ENCODE assay signal across 14 mouse cellular contexts in genomic region chr17:25979829-25980738, GRCm38 (mm10). TPM values are rescaled to one million over a fixed set of nuclear protein-coding genes. Genes with fewer than 3 reads are reported as not detected.
DNase-seq lines count a peak whose midpoint lies in the region; ATAC-seq and TF ChIP-seq lines count a peak whose summit lies in the region.
"Had no signal": no experiment of that assay in that cellular context is flagged by ENCODE, and none has a peak within 500 bp of the region (broad histone marks: within the 10 kb centered on the region; RNA-seq: fewer than 3 reads in every experiment).

No protein-coding gene starts in this region.

- intact Hi-C loops in gastrocnemius, postnatal 14 days (cut with DNase I; ENCODE audit: low total_unique reads): loop anchor here (5.0 kb wide), 1 partner anchor 38 kb away; the partner anchor contains the start of genes Nhlrc4 and Pigq

- no peaks in the 10 kb centered on the region for H3K27me3 ChIP-seq in intestine, postnatal 0 days (replicated peaks; ENCODE audit: control insufficient read depth, insufficient read depth, low read length)
- H3K27me3 ChIP-seq in liver, embryonic 16.5 days (ENCODE audit: control insufficient read depth, insufficient read depth, low read depth, low read length): no peaks in the 10 kb centered on the region
- H3K27me3 ChIP-seq: hindbrain, embryonic 15.5 days; midbrain, embryonic 15.5 days had no signal

- peak; percentile 62 for DNase-seq in kidney, adult 11 months
- DNase-seq in kidney, adult 18-20 months: no peak
- peak; percentile 56 for DNase-seq in cerebellum, adult 9-11 months
- no peak for DNase-seq in gastrocnemius, postnatal 14 days
- DNase-seq in adrenal gland, postnatal 10 days: no peak

- TF ChIP-seq CTCF in intestine, postnatal 0 days (IDR thresholded peaks at IDR 0.05; ENCODE audit: low read depth): no peak

- peak overlapping the region; percentile 47 for H3K4me2 ChIP-seq in intestine, postnatal 0 days (replicated peaks; ENCODE audit: low read depth)
- H3K4me2 ChIP-seq in liver, embryonic 16.5 days (ENCODE audit: low read depth, low read length): no peak overlapping the region
- H3K4me2 ChIP-seq: heart, embryonic 11.5 days; hindbrain, embryonic 15.5 days; midbrain, embryonic 15.5 days had no signal

- 67% methylated on average over 5 of the region's 5 CpGs for WGBS in intestine, postnatal 0 days
- WGBS in liver, embryonic 16.5 days (ENCODE audit: insufficient replicate concordance): 79% methylated on average over 5 of the region's 5 CpGs

- H3K9ac ChIP-seq in intestine, postnatal 0 days (ENCODE audit: low read depth, low read length): 0 out of 2 replicates have a peak overlapping the region, but pooled peaks have one; percentile 5
- H3K9ac ChIP-seq in liver, embryonic 16.5 days (ENCODE audit: low read depth, low read length): no peak overlapping the region
- H3K9ac ChIP-seq: hindbrain, embryonic 15.5 days; midbrain, embryonic 15.5 days had no signal

- ATAC-seq in intestine, postnatal 0 days: peak; percentile 79
- ATAC-seq in liver, embryonic 16.5 days (ENCODE audit: low read depth): peak; percentile 59
- ATAC-seq: midbrain, embryonic 15.5 days had no signal

- H3K4me3 ChIP-seq in intestine, postnatal 0 days (ENCODE audit: low read depth, low read length): no peak overlapping the region
- H3K4me3 ChIP-seq in liver, embryonic 16.5 days (ENCODE audit: low read depth, low read length): no peak overlapping the region
- H3K4me3 ChIP-seq: erythroblast, embryonic 14.5 days; hindbrain, embryonic 15.5 days; midbrain, embryonic 15.5 days had no signal

- H3K27ac ChIP-seq in intestine, postnatal 0 days (ENCODE audit: low read depth, low read length): peak overlapping the region; percentile 87
- H3K27ac ChIP-seq in liver, embryonic 16.5 days (ENCODE audit: low read length): no peak overlapping the region
- H3K27ac ChIP-seq: hindbrain, embryonic 15.5 days; midbrain, embryonic 15.5 days had no signal

- peaks cover 16% of the 10 kb centered on the region; the same call in 1 of the 2 replicates for H3K4me1 ChIP-seq in intestine, postnatal 0 days (replicated peaks; ENCODE audit: control insufficient read depth, insufficient read depth, low read length)
- H3K4me1 ChIP-seq in liver, embryonic 16.5 days (ENCODE audit: control insufficient read depth, low read depth, low read length): peaks cover 21% of the 10 kb centered on the region

- peaks cover 3% of the 10 kb centered on the region; the same call in 1 of the 2 replicates for H3K36me3 ChIP-seq in intestine, postnatal 0 days (ENCODE audit: control insufficient read depth, insufficient read depth)
- H3K36me3 ChIP-seq in liver, embryonic 16.5 days (ENCODE audit: control insufficient read depth, insufficient read depth): no peaks in the 10 kb centered on the region
- H3K36me3 ChIP-seq: hindbrain, embryonic 15.5 days; midbrain, embryonic 15.5 days had no signal

- no peaks in the 10 kb centered on the region for H3K9me3 ChIP-seq in intestine, postnatal 0 days (ENCODE audit: control insufficient read depth)
- no peaks in the 10 kb centered on the region for H3K9me3 ChIP-seq in liver, embryonic 16.5 days (replicated peaks; ENCODE audit: control insufficient read depth, low read length)
- H3K9me3 ChIP-seq: hindbrain, embryonic 15.5 days; midbrain, embryonic 15.5 days had no signal

RNA-seq across cellular contexts. Expression of gene Capn15, which starts 5.5 kb away (rescaled TPM):
- 29.5 and 37.4 TPM in 2 replicates for polyA plus RNA-seq in intestine, postnatal 0 days (2015; fragmentation: Nextera tagmentation; extraction: Ambion mirVana)
- 8.0 and 9.9 TPM in 2 replicates for polyA plus RNA-seq in liver, embryonic 16.5 days (2015; fragmentation: Nextera tagmentation; extraction: Ambion mirVana)
- total RNA-seq in gastrocnemius, postnatal 14 days (2021): 1 to 10 TPM; 4.3 to 5.9 TPM
- 10 to 100 TPM; 15.8 to 16.2 TPM for total RNA-seq in adrenal gland, postnatal 10 days (2021)

RNA-seq across cellular contexts. Expression of gene A930017K11Rik, which starts 27.7 kb away (rescaled TPM):
- 0.05 and 0.09 TPM in 2 replicates for polyA plus RNA-seq in intestine, postnatal 0 days (2015; fragmentation: Nextera tagmentation; extraction: Ambion mirVana)
- 0.13 and 0.16 TPM in 2 replicates for polyA plus RNA-seq in liver, embryonic 16.5 days (2015; fragmentation: Nextera tagmentation; extraction: Ambion mirVana)
- not detected for total RNA-seq in gastrocnemius, postnatal 14 days (2021)
- total RNA-seq in adrenal gland, postnatal 10 days (2021): not detected
- total RNA-seq: adrenal gland, adult 2 months had no signal

RNA-seq across cellular contexts. Expression of gene Nhlrc4, which starts 35.3 kb away (rescaled TPM):
- not detected in 2 replicates for polyA plus RNA-seq in intestine, postnatal 0 days (2015; fragmentation: Nextera tagmentation; extraction: Ambion mirVana)
- 6.8 and 7.8 TPM in 2 replicates for polyA plus RNA-seq in liver, embryonic 16.5 days (2015; fragmentation: Nextera tagmentation; extraction: Ambion mirVana)
- not detected for total RNA-seq in gastrocnemius, postnatal 14 days (2021)
- 1 to 10 TPM in 1 of 2 experiments, under 1 TPM in 1; 0.30 to 1.4 TPM for total RNA-seq in adrenal gland, postnatal 10 days (2021)
- total RNA-seq: adrenal gland, adult 2 months; layer of hippocampus, postnatal 14 days had no signal
- polyA plus RNA-seq: adrenal gland, adult 2 months; neural tube, embryonic 14.5 days had no signal

RNA-seq across cellular contexts. Expression of gene Pigq, which starts 35.3 kb away (rescaled TPM):
- polyA plus RNA-seq in intestine, postnatal 0 days (2015; fragmentation: Nextera tagmentation; extraction: Ambion mirVana): 34.9 and 37.2 TPM in 2 replicates
- polyA plus RNA-seq in liver, embryonic 16.5 days (2015; fragmentation: Nextera tagmentation; extraction: Ambion mirVana): 147 and 154 TPM in 2 replicates
- total RNA-seq in gastrocnemius, postnatal 14 days (2021): 10 to 100 TPM; 29.8 to 30.2 TPM
- total RNA-seq in adrenal gland, postnatal 10 days (2021): 100 to 1,000 TPM; 101 to 118 TPM

Comparison
In these comparisons a context has a peak if more than half of its experiments do, and no peak if none do; other contexts are left out.
1. DNase-seq: peak in kidney, adult 11 months (single experiment) and cerebellum, adult 9-11 months (single experiment); none in kidney, adult 18-20 months (single experiment), gastrocnemius, postnatal 14 days (single experiment) and adrenal gland, postnatal 10 days (single experiment).